Mouse (Mus musculus): Measurements from ENCODE around the gene Itpkb.

DNA sequence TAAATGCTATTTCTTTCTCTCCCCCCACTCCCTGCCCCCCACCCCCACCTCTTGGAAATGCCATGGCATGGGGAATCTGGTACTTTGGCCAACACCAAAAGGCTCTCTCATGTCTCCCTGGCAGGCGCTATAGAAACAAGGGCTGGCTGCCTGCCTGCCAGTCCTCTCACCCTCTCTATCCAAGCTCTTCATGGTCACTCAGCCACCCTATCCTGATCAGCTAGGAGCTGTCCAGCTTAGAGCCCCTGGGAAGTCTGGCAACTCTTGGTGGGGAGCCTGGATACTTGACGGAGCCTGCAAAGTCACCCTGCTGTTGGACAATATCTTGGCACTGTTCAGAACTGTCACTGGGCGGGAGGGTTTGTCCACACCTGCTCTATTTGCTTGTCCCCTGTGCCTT, 128.4 kb downstream of the Itpkb start:
- TF ChIP-seq CTCF (IDR thresholded peaks at IDR 0.05; ENCODE audit: borderline replicate concordance, insufficient read depth, low read length) (no peak), POLR2A (IDR thresholded peaks at IDR 0.05; ENCODE audit: low read depth, low read length) (no peak)
